Mouse (Mus musculus) inflammation-experienced regulatory T-cells, adult 6 months (primary cell): ENCODE results near the gene Aasdh. TPM values are rescaled to one million over a fixed set of nuclear protein-coding genes. Genes with fewer than 3 reads are reported as not detected.
"Not testable (repeated sequence)": the region's sequence is repeated elsewhere in the genome, so short reads cannot be mapped to it uniquely, and the experiment has no call there.

Experiments
- ATAC-seq: one replicate; pipeline ENCODE4 v1.8.0; 2017
- polyA plus RNA-seq, 3 experiments: library from polyadenylated mRNA; unstranded; fragments of 100-300 nt; shearing (Covaris generic); gene quantifications; one replicate each; pipeline ENCODE4 v1.2.1; 2017

Gene Aasdh
- polyA plus RNA-seq, result 10 to 100 TPM; 12.1 to 19.8 (median 13.9) TPM

DNA sequence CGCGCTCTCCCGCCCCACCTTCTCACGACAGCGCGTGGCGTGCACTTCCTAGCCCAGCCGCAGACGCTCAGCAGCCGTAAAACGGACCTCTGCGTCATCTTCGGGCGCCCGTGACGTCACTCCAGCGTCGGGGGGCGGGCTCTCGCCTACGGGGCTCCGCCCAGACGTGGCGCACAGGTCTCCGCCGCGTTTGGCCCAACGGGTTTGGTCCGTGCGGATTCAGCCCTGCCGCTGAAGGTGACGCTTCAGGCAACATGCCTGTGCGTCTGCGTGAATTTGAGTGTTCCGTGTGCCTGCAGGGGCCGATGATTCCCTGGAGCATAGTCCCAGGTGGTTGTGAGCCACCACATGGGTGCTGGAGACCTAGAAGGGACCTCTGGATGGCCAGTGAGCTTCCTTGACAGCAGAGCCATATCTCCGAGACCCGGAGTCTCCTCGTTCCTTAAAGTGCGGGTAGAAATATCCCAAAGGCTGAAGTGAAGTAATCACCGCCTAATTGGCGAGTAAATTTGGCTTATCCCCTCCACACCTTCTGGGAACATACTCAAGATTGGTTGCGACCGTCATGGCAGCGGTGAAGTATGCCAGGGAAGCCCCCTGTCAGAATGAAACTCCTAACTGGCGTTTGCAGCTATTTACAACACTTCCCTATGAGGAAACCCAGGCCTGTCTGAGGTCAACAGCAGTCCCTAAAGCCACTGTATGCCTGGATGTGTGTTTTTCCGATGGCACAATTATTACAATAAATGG is at the start of gene Aasdh:
TSS of gene Aasdh (minus strand) at position 110 of the 750 bp plus-strand sequence.
- peak; percentile 92 for ATAC-seq

DNA sequence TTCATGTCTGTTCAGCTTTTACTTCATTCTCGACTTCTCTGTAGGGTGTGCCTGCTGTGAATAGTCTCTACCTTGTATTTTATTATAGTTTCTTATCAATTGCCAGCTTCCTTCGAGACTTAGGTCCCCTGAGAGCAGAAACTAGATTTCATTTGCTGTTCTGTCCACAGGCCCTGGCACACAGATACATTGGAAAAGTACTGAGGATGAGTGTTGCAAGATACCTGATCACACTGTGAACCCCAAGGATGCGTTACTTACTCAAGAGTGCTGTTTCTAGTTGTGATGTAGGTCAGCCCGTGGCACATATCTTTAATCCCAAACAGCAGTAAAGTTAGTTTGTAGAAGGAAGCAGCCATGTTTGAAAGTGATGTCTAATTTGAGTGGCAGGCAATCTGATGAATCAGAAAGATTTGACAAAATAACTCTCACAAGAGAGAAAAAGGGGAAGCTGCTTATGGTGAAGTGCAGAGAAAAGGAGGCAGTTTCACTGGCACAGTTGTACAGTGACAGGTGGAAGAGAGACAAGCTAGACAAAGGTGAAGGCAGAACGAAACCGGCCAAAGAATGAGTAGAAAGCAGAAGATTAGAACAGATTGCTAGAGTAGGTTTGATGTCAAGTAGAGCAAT is 49.1 kb upstream of the Aasdh start:
- ATAC-seq, result no peak

DNA sequence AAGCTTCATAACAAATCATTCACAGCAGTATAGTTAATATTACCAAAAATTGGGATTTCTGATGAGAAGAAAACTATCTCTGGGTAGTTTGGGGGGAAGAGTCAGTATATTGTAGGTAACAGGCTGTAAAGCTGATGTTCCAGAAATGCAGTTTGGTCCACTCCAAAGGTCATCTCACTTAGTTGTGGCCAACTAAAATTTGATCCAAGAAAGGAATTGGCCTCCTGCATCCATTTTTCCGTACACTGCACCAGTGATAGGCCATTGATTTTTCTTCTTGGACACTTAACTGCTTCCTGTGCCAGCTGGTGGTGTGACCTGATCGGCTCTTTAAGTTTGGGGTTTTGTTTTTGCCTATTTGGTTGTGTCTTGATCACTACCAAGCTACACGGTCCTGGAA is 48.5 kb upstream of the Aasdh start:
- ATAC-seq, result no peak

DNA sequence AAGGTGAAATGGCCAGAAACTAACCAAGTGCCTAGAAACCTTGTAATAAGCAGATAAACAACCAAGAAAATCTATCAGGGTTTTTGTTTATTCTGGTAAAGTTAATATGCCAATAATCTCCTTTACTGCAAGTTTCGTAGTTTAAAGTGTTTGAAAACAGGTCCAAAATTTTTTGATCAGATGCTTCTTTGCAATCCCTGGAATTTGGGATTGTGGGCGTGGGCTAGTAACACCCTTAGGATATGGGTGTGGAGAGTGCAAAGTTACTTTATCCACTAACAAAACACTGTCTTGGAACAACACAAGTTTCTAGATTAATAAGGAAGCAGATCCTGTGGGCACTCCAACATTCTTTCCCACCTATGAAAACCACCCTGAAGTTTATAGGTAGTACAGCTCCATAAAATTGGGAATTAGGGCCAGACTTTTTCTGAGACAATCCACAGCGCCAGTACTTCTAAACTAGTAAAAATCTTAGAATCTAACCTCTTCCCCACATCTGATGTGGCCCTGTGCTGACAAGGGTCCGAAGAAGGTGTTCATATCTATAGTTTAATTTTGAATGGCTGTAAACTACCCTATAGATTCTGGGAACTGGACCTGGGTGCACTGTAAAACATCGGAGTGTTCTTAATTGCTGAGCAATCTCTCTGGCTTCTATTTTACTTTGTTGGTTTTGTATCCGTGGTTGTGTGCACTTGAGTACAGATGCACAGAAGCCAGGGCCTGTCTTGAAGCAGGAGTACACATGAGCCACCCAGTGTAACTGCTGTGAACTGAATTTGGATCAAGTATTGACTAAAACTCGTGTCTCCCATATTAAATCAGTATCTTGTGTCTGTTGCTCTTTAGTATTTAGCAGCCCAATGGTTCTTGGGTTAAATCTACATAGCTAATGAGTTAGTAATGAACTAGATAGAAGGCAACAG is 47.1 kb upstream of the Aasdh start:
- no peak for ATAC-seq

DNA sequence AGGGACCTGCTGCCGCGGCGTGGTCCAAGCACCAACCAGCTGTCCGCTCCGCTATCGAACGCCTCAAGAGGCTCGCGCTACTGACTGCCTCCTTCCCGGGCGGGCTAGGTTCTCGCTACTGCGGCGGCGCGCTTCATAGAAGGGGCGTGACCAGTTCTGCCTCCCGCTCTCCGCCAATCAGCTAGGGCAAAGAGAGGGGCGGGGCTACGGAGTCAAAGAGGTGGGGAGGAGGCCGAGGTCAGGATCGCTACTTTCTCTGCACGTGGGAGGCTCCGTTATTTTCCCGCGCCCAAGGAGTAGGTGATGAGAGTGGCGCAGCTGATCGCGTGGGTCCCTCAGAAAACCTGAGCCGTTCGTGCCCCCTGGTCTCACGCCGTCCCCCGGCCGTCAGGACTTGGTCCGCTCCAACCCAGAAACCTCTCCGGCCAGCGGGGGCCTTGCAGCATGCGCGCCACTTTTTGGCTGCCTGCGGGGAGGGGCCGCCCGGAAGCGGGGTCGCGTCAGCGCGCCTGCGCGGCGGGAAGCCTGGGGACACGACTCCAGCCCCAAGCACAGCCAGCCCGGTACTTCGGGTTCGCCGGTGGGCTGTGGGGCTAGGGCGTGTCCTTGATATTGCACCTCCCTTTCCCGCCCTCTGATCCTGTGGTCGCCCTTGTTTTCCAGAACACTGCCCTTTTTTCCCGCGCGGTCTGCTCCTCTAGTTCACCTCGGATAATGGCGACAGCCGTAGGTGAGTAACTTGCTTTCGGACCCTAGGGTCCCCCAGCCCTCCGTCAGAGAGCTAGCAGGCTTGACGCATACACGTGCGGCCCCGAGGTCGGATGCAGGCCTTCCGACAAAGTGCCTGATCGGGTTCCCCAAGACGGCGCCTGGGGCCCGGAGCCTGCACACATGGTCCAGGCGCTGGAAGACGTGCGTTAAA is 46.1 kb upstream of the Aasdh start, which contains the start of the genes Paics and Ppat:
TSS of gene Paics (plus strand) at position 202 of the 922 bp plus-strand sequence.
TSS of gene Ppat (minus strand) at position 473 of the 922 bp plus-strand sequence.
- peak; percentile 88 for ATAC-seq

DNA sequence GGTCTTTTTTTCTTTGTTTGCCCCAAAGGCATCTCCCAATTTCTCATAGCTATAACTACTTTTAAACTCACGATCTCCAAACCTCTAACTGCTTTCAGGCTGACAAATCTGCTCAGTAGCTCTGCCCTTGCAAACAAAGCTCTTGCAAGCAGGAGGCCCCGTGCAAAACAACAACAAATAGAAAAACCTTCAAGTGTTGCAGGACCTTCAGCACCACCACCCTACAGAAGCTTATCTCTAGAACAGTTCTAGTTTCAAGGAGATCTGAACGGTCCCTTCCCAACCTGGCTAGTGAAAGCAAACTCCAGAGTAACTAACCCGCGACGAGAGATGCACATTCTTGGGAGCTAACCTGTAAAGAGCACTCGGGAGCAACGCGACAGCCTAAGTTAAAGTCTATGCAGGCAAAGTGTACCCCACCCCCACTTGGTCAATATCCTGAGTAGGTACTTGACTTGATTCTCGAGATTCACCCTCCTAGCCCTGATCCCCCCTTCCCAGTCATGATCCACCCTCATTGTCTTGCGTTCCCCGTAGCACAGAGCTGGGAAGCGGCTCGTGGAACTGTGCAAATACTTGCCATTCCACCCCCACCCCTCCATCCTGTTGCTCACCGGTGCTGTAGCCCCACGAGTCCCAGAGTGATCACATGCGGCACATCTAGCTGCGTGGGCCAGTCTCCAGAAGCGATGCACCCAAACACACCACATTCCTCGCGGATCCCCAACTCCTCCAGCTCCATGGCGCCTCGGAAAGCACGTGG is 45.2 kb upstream of the Aasdh start:
- peak; percentile 49 for ATAC-seq

DNA sequence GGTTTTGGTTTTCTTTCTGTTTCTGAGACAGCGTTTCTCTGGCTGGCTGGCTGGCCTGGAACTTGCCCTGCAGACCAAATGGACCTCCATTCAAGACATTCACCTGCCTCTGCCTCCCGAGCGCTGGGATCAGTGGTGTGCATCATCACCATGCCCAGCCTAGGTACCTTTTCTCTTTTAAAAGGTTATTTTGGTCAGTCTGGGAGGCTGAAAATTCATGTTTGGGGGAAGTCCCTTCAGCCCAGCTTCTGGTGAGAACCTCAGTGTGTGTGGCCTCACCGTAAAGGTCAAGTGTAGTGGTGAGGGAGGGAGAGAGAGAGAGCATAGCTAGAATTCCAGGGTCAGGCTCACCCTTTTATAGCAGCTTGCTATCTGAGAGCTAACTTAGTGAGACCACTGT is 42.4 kb upstream of the Aasdh start:
- ATAC-seq, result no peak

DNA sequence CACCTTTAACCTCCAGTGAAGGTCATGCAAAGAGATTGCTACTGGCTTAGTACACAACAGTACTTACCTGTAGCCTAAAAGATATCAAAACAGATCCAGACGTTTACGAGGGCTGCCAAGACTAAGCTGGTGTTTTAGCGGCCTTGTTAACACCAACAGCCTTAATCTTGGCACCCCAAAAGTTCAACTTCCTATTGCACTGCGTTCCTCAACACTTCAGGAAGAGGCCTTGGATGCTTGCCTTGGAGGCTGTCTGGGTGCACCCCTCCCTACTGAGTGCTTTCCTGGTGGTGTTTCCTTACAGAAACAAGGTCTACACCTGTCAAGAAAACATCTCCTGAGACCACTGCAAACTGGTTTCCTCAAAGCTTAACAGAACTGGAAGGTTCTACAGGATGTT is 41.8 kb upstream of the Aasdh start:
- no peak for ATAC-seq

DNA sequence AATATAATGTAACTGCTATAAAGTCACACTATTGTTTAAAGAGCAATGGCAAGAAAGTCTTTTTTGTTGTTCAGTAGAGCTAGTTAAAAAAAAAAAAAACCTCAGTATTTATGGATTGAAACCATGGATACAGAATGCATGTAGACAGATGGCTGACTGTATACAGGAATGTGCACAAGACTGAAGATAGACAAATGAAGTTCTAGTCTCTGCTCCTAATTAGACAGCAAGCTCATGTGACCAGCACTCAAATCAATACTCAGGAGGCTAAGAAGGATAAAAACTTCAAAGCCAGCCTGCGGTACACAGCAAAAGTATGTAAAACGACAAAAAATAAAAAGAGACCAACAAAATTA is 40.3 kb upstream of the Aasdh start:
- no peak for ATAC-seq

DNA sequence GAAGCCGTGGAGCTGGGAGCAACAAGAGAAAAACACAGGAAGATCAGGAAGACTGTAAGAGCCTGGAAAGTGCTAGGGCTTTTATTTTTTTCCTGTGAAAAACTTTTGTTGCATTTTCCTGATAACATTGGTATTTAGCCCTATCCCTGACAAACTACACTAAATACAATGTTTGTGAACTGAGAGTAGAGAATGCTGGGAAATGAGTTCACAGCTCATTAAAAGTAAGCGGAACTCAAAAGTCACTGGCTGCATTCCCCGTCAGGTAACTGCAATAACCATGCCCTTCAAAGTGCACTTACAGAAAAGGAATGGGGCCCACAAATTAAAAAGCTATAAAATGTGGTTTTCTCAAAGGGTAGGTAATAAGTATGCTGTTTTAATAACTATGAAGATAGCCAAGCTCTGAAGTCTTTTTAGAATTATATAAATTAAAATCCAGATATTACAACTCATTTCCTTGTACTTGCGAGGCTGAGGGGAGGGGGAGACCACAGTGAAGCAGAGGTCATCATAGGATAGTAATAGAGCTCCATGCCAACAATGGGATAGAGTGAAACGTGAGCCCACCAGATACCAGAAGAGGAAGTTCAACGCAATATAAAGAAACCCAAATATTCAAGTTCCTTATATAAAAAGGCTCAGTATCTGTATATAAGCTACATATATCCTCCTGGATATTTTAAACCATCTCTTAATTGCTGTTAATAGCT is 39.8 kb upstream of the Aasdh start:
- no peak for ATAC-seq

DNA sequence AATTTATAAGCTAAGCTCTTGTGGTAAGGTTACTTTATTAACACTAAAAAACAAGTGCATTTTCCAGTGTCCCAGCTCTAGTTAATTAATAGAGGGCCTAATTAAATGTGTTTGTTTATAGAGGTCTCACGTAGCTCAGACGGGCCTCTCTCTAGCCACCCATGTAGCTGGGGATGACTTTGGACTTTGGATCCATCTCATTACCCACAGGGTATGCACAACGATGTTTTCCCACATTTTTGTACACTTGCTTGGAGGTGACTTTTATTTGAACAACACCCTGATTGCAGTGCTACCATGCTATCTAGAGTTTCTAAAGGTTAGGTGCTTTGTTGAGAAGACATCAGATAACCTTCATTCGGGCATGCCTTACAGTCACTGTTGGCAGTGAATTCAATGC is 37.2 kb upstream of the Aasdh start:
- no peak for ATAC-seq

DNA sequence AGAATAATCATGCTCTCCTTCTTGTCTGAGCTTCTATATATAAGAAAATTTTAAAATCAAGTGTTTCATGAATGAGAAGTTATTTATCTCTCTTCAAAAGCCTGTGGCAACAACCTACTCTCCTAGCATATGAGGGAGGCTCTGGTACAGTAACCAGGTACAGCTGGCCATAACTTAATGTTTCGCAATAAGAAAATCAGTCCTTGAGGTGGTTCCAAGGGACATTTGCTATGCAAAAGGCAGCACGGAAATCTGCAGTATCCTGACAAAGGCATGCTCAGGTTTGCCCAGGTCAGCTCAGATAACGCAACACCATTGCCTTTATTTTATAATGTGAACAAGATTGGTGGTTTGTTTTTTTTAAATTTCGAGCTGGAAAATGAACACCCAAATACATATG is 36.7 kb upstream of the Aasdh start:
- ATAC-seq, result no peak

DNA sequence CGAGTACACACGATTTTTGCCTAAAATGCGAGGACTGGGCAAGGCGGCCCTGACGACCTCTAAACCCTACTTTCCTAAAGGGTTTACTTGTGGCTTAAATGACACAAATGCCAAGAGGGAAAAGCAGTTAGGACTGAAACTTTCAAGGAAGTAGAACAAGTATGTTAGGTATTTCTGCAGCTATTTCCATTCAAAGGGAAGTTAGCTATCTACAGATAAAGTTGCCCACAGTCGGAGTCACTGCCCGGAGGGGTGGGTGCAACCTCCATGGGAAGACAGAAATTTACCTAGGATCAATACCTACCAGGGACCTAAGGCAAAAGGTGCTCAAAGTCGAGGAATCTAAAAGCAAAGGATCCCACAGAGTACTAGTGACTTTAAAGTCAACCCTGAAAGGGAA is 34.4 kb upstream of the Aasdh start:
- ATAC-seq, result no peak

DNA sequence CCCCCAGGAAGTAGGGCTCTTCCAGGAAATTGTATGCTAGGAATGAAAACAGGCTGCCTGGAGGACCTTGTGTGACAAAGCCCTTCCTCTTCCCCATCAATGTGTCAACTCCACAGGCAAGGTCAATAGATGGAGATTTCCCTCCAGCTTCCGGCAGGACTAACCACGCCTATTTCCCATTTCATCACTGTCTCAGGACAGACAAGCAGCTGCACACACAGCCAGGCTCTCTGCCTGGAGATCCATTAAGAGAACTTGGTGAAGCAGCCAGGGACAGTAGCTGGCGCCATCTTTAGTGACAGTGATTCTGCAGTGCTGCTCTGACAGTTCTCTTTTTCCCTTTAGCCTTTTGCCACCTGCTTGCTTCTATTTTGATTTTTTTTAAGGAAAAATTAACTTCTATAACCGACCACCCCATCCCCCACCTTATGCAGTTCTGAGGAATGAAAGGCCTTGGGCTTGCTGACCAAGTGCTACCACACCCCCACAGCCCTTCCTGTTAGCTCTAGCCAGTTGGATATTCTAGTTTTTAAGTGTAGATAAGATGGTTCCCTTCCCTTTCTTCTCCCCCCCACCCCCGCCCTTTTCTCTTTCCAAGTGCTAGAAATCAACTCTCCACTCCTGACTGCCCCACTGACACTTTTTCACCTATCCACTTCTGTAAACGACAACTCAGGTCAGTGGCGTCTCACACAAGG is 24.0 kb upstream of the Aasdh start:
- no peak for ATAC-seq

DNA sequence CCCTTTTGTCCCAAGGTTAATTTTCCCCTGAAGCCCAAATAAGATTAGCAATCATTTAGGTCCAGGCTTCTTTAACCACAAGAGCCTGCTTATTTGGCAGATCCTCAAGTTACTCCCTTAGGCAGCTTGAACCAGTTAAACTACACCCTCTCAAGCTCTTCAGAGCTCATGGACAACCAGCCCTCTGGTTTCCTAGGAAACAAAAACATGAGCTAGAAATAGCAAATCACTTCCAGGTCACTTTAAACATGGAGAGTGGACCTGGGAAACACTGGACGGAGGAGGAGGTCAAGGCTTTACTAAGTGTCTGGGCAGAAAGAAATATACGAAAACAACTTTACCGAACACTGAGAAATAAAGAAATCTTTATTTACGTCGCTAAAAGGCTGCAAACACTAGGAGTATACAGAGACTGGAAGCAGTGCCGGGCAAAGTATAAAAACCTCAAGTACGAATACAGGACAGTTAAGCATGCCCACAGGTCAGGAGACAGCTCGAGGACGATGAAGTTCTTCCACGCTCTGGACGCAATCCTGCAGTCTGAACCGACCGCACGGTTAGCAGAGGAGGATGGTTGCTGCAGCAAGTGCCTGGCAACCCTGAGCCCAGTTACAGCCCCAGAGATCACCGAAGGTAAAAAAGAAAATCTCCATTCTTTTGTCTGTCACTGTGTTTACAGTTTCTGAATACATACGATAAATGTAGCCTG is 23.0 kb upstream of the Aasdh start:
- no peak for ATAC-seq

DNA sequence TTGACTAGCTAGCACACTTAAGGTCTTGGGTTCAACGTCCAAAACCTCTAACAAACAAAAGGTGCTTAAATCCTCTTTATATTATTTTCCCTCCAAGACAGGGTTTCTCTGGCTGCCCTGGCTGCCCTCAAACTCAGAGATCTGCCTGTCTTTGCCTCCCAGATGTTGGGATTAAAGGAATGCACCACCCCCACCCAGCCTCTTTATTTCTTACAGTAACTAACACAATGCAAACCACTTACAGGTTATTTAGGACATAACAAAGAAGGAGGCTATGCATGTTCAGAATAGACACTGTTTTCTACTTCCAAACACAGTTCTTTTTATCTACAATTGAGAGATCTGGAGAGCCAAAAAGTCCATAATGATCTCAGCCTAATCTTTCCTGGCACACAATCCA is 19.0 kb upstream of the Aasdh start:
- ATAC-seq, result no peak

DNA sequence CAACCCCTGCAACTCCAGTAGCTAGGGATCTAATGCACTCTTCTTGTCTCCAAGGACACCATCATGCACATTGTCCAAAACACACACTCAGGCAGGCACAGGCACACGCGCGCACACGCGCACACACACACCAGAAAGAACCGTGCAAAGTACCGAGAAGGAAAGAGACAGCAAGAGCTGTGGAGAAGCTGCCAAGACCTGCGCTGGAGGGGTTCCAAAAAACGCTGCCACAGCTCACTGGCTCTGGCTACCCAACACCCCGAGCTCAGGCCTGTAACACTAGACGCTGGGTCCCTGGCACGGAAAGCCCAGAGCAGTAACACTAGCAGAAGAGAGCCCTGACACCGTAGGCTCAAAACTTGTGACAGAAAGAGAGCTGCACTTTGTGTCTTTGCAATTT is 18.1 kb upstream of the Aasdh start:
- ATAC-seq, result no peak

DNA sequence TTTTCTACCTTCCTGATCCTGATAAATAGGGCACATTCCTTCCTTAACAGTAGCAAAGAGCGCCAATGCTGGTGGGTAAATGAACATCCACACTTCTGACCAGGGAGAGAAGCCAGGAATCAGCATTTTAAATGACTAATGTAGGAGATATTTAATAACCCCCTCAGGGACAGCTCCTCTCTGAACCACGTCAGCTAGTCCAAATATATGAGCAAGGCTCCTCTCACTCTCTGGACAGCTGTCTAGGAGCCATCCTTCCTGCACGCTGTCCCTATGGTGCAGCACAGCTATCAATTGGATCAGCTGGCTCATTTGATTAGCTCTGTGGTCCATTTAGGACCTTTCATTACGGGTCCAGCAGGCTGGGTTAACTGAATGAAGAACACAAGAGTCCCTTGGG is 17.5 kb upstream of the Aasdh start:
- ATAC-seq, result no peak

DNA sequence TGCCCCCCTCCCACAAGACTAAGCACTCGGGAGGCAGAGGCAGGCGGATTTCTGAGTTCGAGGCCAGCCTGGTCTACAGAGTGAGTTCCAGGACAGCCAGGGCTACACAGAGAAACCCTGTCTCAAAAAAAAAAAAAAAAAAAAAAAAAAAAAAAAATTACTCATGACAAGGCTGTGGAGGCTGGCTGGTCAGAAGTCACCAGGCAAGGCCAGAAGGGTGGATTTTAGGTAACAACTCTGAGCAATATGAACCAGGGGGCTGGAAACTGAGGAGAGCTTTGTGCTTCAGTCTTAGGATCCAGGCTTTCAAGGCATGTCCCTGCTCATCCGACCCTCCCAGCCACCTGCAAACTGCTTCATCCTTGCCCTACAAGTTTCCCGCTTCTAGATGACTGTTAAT is 7.2 kb upstream of the Aasdh start:
- not testable (repeated sequence) for ATAC-seq
